In genomic region chr8:45896590-45896989, GRCm38 (mm10) we compare ENCODE assay signal across 27 mouse cellular contexts. TPM values are rescaled to one million over a fixed set of nuclear protein-coding genes. Genes with fewer than 3 reads are reported as not detected.
"Had no signal": no experiment of that assay in that cellular context is flagged by ENCODE, and none has a peak within 500 bp of the region (broad histone marks: within the 10 kb centered on the region; RNA-seq: fewer than 3 reads in every experiment).

No protein-coding gene starts in this region.

- DNase-seq: lung, adult 18-20 months; lung, embryonic 14.5 days; lung, postnatal 14 days; lung, postnatal 36 days; retina, postnatal 1 day; right cerebral cortex, adult 18-20 months; right cerebral cortex, postnatal 14 days; spleen, adult 18-20 months; thymus, adult 18-20 months; thymus, postnatal 14 days; thymus, postnatal 36 days had no signal

- H3K4me3 ChIP-seq: megakaryocyte, embryonic 14.5 days; midbrain, embryonic 12.5 days; midbrain, embryonic 15.5 days; neural tube, embryonic 13.5 days; neural tube, embryonic 15.5 days had no signal

- H3K27me3 ChIP-seq: megakaryocyte, embryonic 14.5 days; midbrain, embryonic 12.5 days; midbrain, embryonic 15.5 days; neural tube, embryonic 13.5 days; neural tube, embryonic 15.5 days had no signal

- H3K4me2 ChIP-seq: lung, embryonic 14.5 days; midbrain, embryonic 12.5 days; midbrain, embryonic 15.5 days; neural tube, embryonic 13.5 days; neural tube, embryonic 15.5 days had no signal

- H3K36me3 ChIP-seq: midbrain, embryonic 12.5 days; midbrain, embryonic 15.5 days; neural tube, embryonic 13.5 days; neural tube, embryonic 15.5 days had no signal

RNA-seq across cellular contexts. Expression of gene Pdlim3, which starts 11.3 kb away (rescaled TPM):
- total RNA-seq: megakaryocyte progenitor cell, adult 5-6 weeks; monocyte, adult 5-6 weeks had no signal
- polyA plus RNA-seq: macrophage had no signal

RNA-seq across cellular contexts. Expression of gene Ccdc110, which starts 37.8 kb away (rescaled TPM):
- total RNA-seq: megakaryocyte progenitor cell, adult 5-6 weeks; monocyte, adult 5-6 weeks had no signal
- polyA plus RNA-seq: liver, embryonic 14.5 days; liver, embryonic 16.5 days; lung, embryonic 14.5 days; lung, embryonic 16.5 days; macrophage; midbrain, embryonic 12.5 days; neural tube, embryonic 11.5 days; neural tube, embryonic 13.5 days; small intestine, adult 2 months; stomach, embryonic 14.5 days; stomach, embryonic 16.5 days; thymus, postnatal 0 days had no signal
